In the genomic region with DNA sequence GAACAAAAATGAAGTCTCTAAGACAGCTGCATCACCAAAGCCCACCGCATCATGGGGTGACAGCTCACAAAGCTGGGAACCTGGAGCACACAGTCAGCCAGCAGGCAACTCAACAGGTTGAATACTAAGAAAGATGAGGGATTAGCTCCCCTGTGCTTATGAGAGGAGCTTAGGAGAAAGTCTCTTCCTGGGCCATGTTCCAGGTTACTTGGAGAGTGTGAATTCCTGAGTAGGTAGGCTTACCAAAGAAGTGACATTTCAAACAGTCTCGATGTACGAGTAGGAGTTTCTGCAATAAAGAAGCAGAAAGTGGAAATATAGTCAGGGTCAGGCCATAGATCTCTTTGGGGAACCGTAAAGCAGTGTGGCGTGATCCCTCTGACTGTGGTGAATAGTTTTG, we compare ENCODE assay signal across 16 mouse cellular contexts. TPM values are rescaled to one million over a fixed set of nuclear protein-coding genes. Genes with fewer than 3 reads are reported as not detected.
DNase-seq lines count a peak whose midpoint lies in the region.
"Had no signal": no experiment of that assay in that cellular context is flagged by ENCODE, and none has a peak within 500 bp of the region (broad histone marks: within the 10 kb centered on the region; RNA-seq: fewer than 3 reads in every experiment).

No protein-coding gene starts in this region.

- intact Hi-C loops in heart, postnatal 10 days (cut with DNase I) = no loop called here

- peak; percentile 48 for DNase-seq in heart, adult 11 months
- DNase-seq in heart, postnatal 10 days = no peak
- peak; percentile 18 for DNase-seq in right cerebral cortex, adult 18-20 months
- DNase-seq in right cerebral cortex, postnatal 25 days = no peak
- peak; percentile 61 for DNase-seq in brain, adult 2 months (ENCODE audit: low read depth, low spot score)
- no peak for DNase-seq in cerebellum, postnatal 36 days
- DNase-seq in thymus, postnatal 36 days = no peak
- DNase-seq: adrenal gland, adult 8-10 months; adrenal gland, postnatal 14 days; adrenal gland, postnatal 36 days; cerebellum, adult 11 months; cerebellum, adult 18-20 months; cerebellum, adult 8-10 months; cerebellum, adult 9-11 months; cerebellum, postnatal 14 days; forebrain, postnatal 0 days had no signal

RNA-seq across cellular contexts. Expression of a gene that starts 0.9 kb away (rescaled TPM):
- not detected for total RNA-seq in heart, postnatal 10 days (2021)
- total RNA-seq: adrenal gland, postnatal 36 days; forebrain, postnatal 0 days had no signal

RNA-seq across cellular contexts. Expression of a gene that starts 27.3 kb away (rescaled TPM):
- total RNA-seq in heart, postnatal 10 days (2021) = 1 to 10 TPM; 3.4 to 3.9 TPM

RNA-seq across cellular contexts. Expression of a gene that starts 48.4 kb away (rescaled TPM):
- total RNA-seq in heart, postnatal 10 days (2021) = 1 to 10 TPM in 1 of 2 experiments, under 1 TPM in 1; 0.72 to 1.1 TPM

Comparison
In these comparisons a context has a peak if more than half of its experiments do, and no peak if none do; other contexts are left out.
1. DNase-seq: peak in heart, adult 11 months (single experiment), right cerebral cortex, adult 18-20 months (single experiment) and brain, adult 2 months (single experiment); none in heart, postnatal 10 days (0 of 2), right cerebral cortex, postnatal 25 days (single experiment), cerebellum, postnatal 36 days (0 of 2) and thymus, postnatal 36 days (0 of 2).